Mouse (Mus musculus) heart, postnatal 0 days (tissue): ENCODE data around the gene B3gat3.

Experiments used
- CTCF ChIP-seq: IDR thresholded peaks from 2 replicates; pipeline ENCODE4 v1.5.1; 2016; ENCODE audit warnings: antibody characterized with exemption, control low read depth, low read depth
- EP300 ChIP-seq: IDR thresholded peaks from 2 replicates; pipeline ENCODE4 v1.6.1; 2016; ENCODE audit warnings: antibody characterized with exemption, low read depth

- TF ChIP-seq EP300 (no peak), CTCF (no peak)
Measured at GRCm38 (mm10) chr19:8966198-8966589, 46.0 kb downstream of the B3gat3 start.
